Mouse (Mus musculus): Measurements from ENCODE around the gene Dlg5.

DNA sequence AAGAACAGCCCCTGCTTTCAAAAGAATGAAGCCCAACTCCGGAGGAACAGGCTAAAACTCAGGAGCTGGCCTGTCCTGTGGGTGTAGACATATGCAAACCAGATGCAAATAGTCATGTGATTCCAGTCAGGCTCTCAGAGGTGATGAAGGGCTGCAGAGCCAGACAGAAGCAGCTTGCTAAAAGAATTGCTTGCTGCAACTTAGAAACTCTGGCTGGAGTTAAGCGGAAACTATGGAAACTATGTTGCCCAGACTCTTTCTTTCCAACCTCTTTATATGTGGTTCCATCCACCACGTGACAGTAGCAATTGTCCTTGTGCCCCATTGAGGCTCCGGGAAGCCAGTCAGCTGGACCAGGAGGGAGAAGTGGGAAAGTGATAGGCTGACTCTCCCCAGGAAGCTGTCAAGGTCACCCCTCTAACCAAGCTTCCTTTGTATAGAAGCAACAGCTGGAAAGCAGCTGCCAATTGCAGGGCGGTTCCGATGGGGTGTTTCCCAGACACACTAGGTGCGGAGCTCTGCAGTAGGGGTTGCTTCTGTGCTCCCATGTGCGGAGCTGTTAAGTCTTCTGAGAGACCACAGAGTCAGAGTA is 8.0 kb upstream of the Dlg5 start:
- no peak for TF ChIP-seq CTCF (IDR thresholded peaks at IDR 0.05; ENCODE audit: insufficient read depth, low read length)
- TF ChIP-seq POLR2A (IDR thresholded peaks at IDR 0.05; ENCODE audit: borderline replicate concordance, extremely low read depth, low read depth, low read length) = no peak

Measured in lung, adult 2 months (tissue).